In the genomic region with DNA sequence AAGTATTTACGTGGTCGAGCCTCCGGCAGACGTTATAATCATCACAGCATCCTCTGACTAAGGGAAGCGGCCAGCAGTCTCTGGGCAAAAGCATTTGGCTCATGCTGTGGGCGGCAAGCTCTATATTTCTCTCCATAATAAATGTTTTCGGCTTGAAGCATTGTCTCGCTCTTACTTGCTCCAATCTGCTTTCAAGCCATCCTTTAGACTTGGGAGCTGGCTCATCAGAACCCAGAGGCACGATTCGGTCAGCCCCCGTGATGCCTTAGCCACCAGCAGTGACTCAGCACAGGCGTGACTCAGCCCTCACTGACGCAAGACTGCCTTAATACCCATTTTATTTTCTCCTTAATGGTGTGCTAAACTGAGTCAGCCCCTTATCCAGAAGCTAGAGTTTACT, we compare ENCODE assay signal across 9 mouse cellular contexts. TPM values are rescaled to one million over a fixed set of nuclear protein-coding genes. Genes with fewer than 3 reads are reported as not detected.
DNase-seq lines count a peak whose midpoint lies in the region; ATAC-seq and TF ChIP-seq lines count a peak whose summit lies in the region.
"Had no signal": no experiment of that assay in that cellular context is flagged by ENCODE, and none has a peak within 500 bp of the region (broad histone marks: within the 10 kb centered on the region; RNA-seq: fewer than 3 reads in every experiment).

No protein-coding gene starts in this region.

- 72% methylated on average over 13 of the region's 13 CpGs for WGBS in stomach, embryonic 15.5 days

- peak; percentile 88 for DNase-seq in right cerebral cortex, adult 18-20 months
- no peak for DNase-seq in right cerebral cortex, postnatal 14 days
- peak; percentile 53 to 67 for DNase-seq in adrenal gland, adult 18-20 months (ENCODE audit: low spot score in 2 of 2)
- DNase-seq in left cerebral cortex, adult 2 months (ENCODE audit: extremely low spot score in 1 of 2, low spot score in 2 of 2), result peak; percentile 72 to 77
- DNase-seq in natural killer cell, adult 2 months (ENCODE audit: low spot score in 2 of 2), result no peak
- no peak for DNase-seq in thymus, postnatal 0 days (ENCODE audit: low spot score)
- DNase-seq in cerebellum, adult 18-20 months, result no peak

- no peaks in the 10 kb centered on the region for H3K36me3 ChIP-seq in stomach, embryonic 15.5 days
- H3K36me3 ChIP-seq: neural tube, embryonic 12.5 days had no signal

- H3K9me3 ChIP-seq in stomach, embryonic 15.5 days, result no peaks in the 10 kb centered on the region

- intact Hi-C loops in left cerebral cortex, adult 2 months (cut with DNase I), result no loop called here

- H3K4me1 ChIP-seq in stomach, embryonic 15.5 days, result no peaks in the 10 kb centered on the region

- H3K27ac ChIP-seq in left cerebral cortex, adult 2 months, result peak overlapping the region; percentile 88
- no peak overlapping the region for H3K27ac ChIP-seq in stomach, embryonic 15.5 days
- H3K27ac ChIP-seq: neural tube, embryonic 12.5 days had no signal

- ATAC-seq in stomach, embryonic 15.5 days (ENCODE audit: insufficient read depth, low FRiP score, low read depth), result peak; percentile 31; the same call in 1 of the 2 replicates

- no peak for TF ChIP-seq CTCF in left cerebral cortex, adult 2 months (IDR thresholded peaks at IDR 0.05)

- no peak overlapping the region for H3K4me2 ChIP-seq in stomach, embryonic 15.5 days
- H3K4me2 ChIP-seq: neural tube, embryonic 12.5 days had no signal

- H3K4me3 ChIP-seq in left cerebral cortex, adult 2 months, result no peak overlapping the region
- H3K4me3 ChIP-seq in stomach, embryonic 15.5 days (replicated peaks), result no peak overlapping the region
- H3K4me3 ChIP-seq: neural tube, embryonic 12.5 days had no signal

- no peak overlapping the region for H3K9ac ChIP-seq in stomach, embryonic 15.5 days
- H3K9ac ChIP-seq: neural tube, embryonic 12.5 days had no signal

- no peaks in the 10 kb centered on the region for H3K27me3 ChIP-seq in stomach, embryonic 15.5 days (replicated peaks)

RNA-seq across cellular contexts. Expression of gene Htatip2, which starts 3.7 kb away (rescaled TPM):
- total RNA-seq in adrenal gland, adult 18-20 months (2021), result 10 to 100 TPM; 32.6 to 34.4 TPM
- 10 to 100 TPM; 12.2 to 15.5 TPM for total RNA-seq in left cerebral cortex, adult 2 months (2021)
- 19.1 and 20.0 TPM in 2 replicates for polyA plus RNA-seq in stomach, embryonic 15.5 days (2015; fragmentation: Nextera tagmentation; extraction: Ambion mirVana)
- polyA plus RNA-seq in thymus, postnatal 0 days (2015; fragmentation: Nextera tagmentation; extraction: Ambion mirVana), result 35.2 and 37.9 TPM in 2 replicates

RNA-seq across cellular contexts. Expression of gene Prmt3, which starts 15.5 kb away (rescaled TPM):
- total RNA-seq in adrenal gland, adult 18-20 months (2021), result 10 to 100 TPM; 33.0 to 38.6 TPM
- 10 to 100 TPM; 33.5 to 37.3 TPM for total RNA-seq in left cerebral cortex, adult 2 months (2021)
- polyA plus RNA-seq in stomach, embryonic 15.5 days (2015; fragmentation: Nextera tagmentation; extraction: Ambion mirVana), result 48.9 and 54.6 TPM in 2 replicates
- 51.0 and 51.7 TPM in 2 replicates for polyA plus RNA-seq in thymus, postnatal 0 days (2015; fragmentation: Nextera tagmentation; extraction: Ambion mirVana)

Comparison
In these comparisons a context has a peak if more than half of its experiments do, and no peak if none do; other contexts are left out.
1. DNase-seq: peak in right cerebral cortex, adult 18-20 months (single experiment), adrenal gland, adult 18-20 months (2 of 2) and left cerebral cortex, adult 2 months (2 of 2); none in right cerebral cortex, postnatal 14 days (single experiment), natural killer cell, adult 2 months (0 of 2), thymus, postnatal 0 days (single experiment) and cerebellum, adult 18-20 months (0 of 2).